Mouse (Mus musculus) midbrain, embryonic 11.5 days (tissue): Measurements from ENCODE around the gene Mgat5b. TPM values are rescaled to one million over a fixed set of nuclear protein-coding genes. Genes with fewer than 3 reads are reported as not detected.
"Not testable (repeated sequence)": the region's sequence is repeated elsewhere in the genome, so short reads cannot be mapped to it uniquely, and the experiment has no call there.

Experiments
- ATAC-seq: fragments of 200-750 bp; cut with Nextera tagmentation; 2 replicates; pipeline ENCODE4 v1.8.0; 2017; ENCODE audit warnings: moderate TSS enrichment, moderate library complexity; ENCODE audit not compliant: low FRiP score
- DNase-seq: peaks from one replicate; pipeline ENCODE4 v3.0.0; 2015; ENCODE audit warnings: low spot score; ENCODE audit errors: missing footprints
- H3K27ac ChIP-seq: fragments of 300-500 bp; sonication (generic); 2 replicates; pipeline ENCODE4 v1.5.1; 2014; ENCODE audit warnings: low read depth, low read length
- H3K27me3 ChIP-seq: fragments of 300-500 bp; sonication (generic); 2 replicates; pipeline ENCODE4 v1.6.1; 2014; ENCODE audit warnings: mild to moderate bottlenecking, low read length, moderate library complexity, mixed read lengths; ENCODE audit not compliant: control insufficient read depth, insufficient read depth
- H3K36me3 ChIP-seq: fragments of 300-500 bp; sonication (generic); 2 replicates; pipeline ENCODE4 v1.6.1; 2014; ENCODE audit warnings: mild to moderate bottlenecking, low read length, moderate library complexity, mixed read lengths; ENCODE audit not compliant: control insufficient read depth, insufficient read depth
- H3K4me1 ChIP-seq: fragments of 300-500 bp; sonication (generic); 2 replicates; pipeline ENCODE4 v1.6.1; 2014; ENCODE audit warnings: low read length; ENCODE audit not compliant: control insufficient read depth, insufficient read depth
- H3K4me2 ChIP-seq: fragments of 300-500 bp; sonication (generic); 2 replicates; pipeline ENCODE4 v1.6.1; 2014; ENCODE audit warnings: mild to moderate bottlenecking, moderate library complexity
- H3K4me3 ChIP-seq: fragments of 300-500 bp; sonication (generic); 2 replicates; pipeline ENCODE4 v1.5.1; 2014; ENCODE audit warnings: low read depth, low read length
- H3K9ac ChIP-seq: fragments of 300-500 bp; sonication (generic); 2 replicates; pipeline ENCODE4 v1.6.1; 2014; ENCODE audit warnings: low read length
- H3K9me3 ChIP-seq: fragments of 300-500 bp; sonication (generic); 2 replicates; pipeline ENCODE4 v1.6.1; 2016; ENCODE audit warnings: low read length; ENCODE audit not compliant: control insufficient read depth
- WGBS: fragments of 180-500 bp; shearing (Covaris S2); extraction: QIAGEN DNeasy Blood & Tissue Kit; methylation state at CpG from one replicate; pipeline ENCODE4 v1.1.7; 2014; 5-methylcytosine and 5-hydroxymethylcytosine counted together
- polyA plus RNA-seq: library from polyadenylated mRNA; unstranded; fragments of >200 nt; fragmentation: Nextera tagmentation; extraction: Ambion mirVana; gene quantifications from 2 replicates; pipeline ENCODE4 v1.2.1, GENCODE M21; 2014

The Mgat5b gene
- polyA plus RNA-seq, 1 experiment from 2014 or later: 6.5 TPM

GRCm38 (mm10) chr11:116884061-116884460 is 34.6 kb upstream of the Mgat5b start:
- Histone ChIP-seq H3K4me3 (no peak overlapping the region), H3K27ac (no peak overlapping the region), H3K4me1 (peaks cover 4% of the 10 kb centered on the region; the same call in 1 of the 2 replicates), H3K36me3 (no peaks in the 10 kb centered on the region), H3K9me3 (no peaks in the 10 kb centered on the region), H3K4me2 (no peak overlapping the region), H3K27me3 (no peaks in the 10 kb centered on the region; the same call in 1 of the 2 replicates), H3K9ac (no peak overlapping the region)
- DNase-seq (peak; percentile 35), ATAC-seq (no peak)
- 83% methylated on average over 6 of the region's 6 CpGs for WGBS

GRCm38 (mm10) chr11:116885275-116886151 is 33.1 kb upstream of the Mgat5b start:
- H3K9ac ChIP-seq: peak overlapping the region; percentile 12; the same call in 1 of the 2 replicates
- no peaks in the 10 kb centered on the region for H3K9me3 ChIP-seq
- peak overlapping the region; percentile 36; the same call in 1 of the 2 replicates for H3K4me2 ChIP-seq
- ATAC-seq (no peak), DNase-seq (peak; percentile 99)
- H3K27me3 ChIP-seq: no peaks in the 10 kb centered on the region; the same call in 1 of the 2 replicates
- H3K4me3 ChIP-seq: peak overlapping the region; percentile 2; the same call in 1 of the 2 replicates
- no peaks in the 10 kb centered on the region for H3K36me3 ChIP-seq
- 3% methylated on average over 28 of the region's 28 CpGs for WGBS
- no peak overlapping the region for H3K27ac ChIP-seq
- H3K4me1 ChIP-seq: peaks cover 4% of the 10 kb centered on the region; the same call in 1 of the 2 replicates

GRCm38 (mm10) chr11:116887136-116887535 is 31.5 kb upstream of the Mgat5b start:
- H3K4me2 ChIP-seq: no peak overlapping the region
- H3K4me3 ChIP-seq: no peak overlapping the region
- no peak overlapping the region for H3K27ac ChIP-seq
- DNase-seq (no peak), ATAC-seq (no peak)
- no peak overlapping the region for H3K9ac ChIP-seq
- no peaks in the 10 kb centered on the region; the same call in 1 of the 2 replicates for H3K27me3 ChIP-seq
- H3K9me3 ChIP-seq: no peaks in the 10 kb centered on the region
- H3K36me3 ChIP-seq: no peaks in the 10 kb centered on the region
- H3K4me1 ChIP-seq: peaks cover 4% of the 10 kb centered on the region; the same call in 1 of the 2 replicates
- WGBS: 65% methylated on average over 5 of the region's 5 CpGs

GRCm38 (mm10) chr11:116893532-116894442 is 24.9 kb upstream of the Mgat5b start:
- Histone ChIP-seq H3K27me3 (no peaks in the 10 kb centered on the region), H3K36me3 (no peaks in the 10 kb centered on the region), H3K4me2 (no peak overlapping the region), H3K9ac (no peak overlapping the region), H3K4me3 (no peak overlapping the region), H3K27ac (no peak overlapping the region), H3K9me3 (no peaks in the 10 kb centered on the region), H3K4me1 (no peaks in the 10 kb centered on the region)
- WGBS: 78% methylated on average over 19 of the region's 19 CpGs
- DNase-seq: peak; percentile 17
- no peak for ATAC-seq

GRCm38 (mm10) chr11:116895402-116895801 is 23.3 kb upstream of the Mgat5b start:
- 62% methylated on average over 3 of the region's 3 CpGs for WGBS
- H3K9ac ChIP-seq: no peak overlapping the region
- H3K4me3 ChIP-seq: no peak overlapping the region
- no peaks in the 10 kb centered on the region for H3K36me3 ChIP-seq
- H3K4me1 ChIP-seq: no peaks in the 10 kb centered on the region
- H3K27me3 ChIP-seq: no peaks in the 10 kb centered on the region
- DNase-seq (peak; percentile 73), ATAC-seq (no peak)
- H3K9me3 ChIP-seq: no peaks in the 10 kb centered on the region
- no peak overlapping the region for H3K4me2 ChIP-seq
- H3K27ac ChIP-seq: no peak overlapping the region

- H3K27me3 ChIP-seq: no peaks in the 10 kb centered on the region
- 91% methylated on average over 12 of the region's 12 CpGs for WGBS
These were observed 19.4 kb upstream of the Mgat5b start for GRCm38 (mm10) chr11:116899247-116899646.

GRCm38 (mm10) chr11:116902588-116902987 is 16.1 kb upstream of the Mgat5b start:
- H3K4me3 ChIP-seq, H3K27ac ChIP-seq, H3K36me3 ChIP-seq, ATAC-seq, H3K9me3 ChIP-seq, H3K4me2 ChIP-seq, H3K4me1 ChIP-seq, H3K9ac ChIP-seq: not testable (repeated sequence)
- peaks cover 13% of the 10 kb centered on the region for H3K27me3 ChIP-seq
- WGBS: 89% methylated on average over 10 of the region's 10 CpGs
- DNase-seq: peak; percentile 51

More at GRCm38 (mm10) chr11:116899247-116899646, 19.4 kb upstream of the Mgat5b start:
- Histone ChIP-seq H3K4me3 (no peak overlapping the region), H3K9ac (no peak overlapping the region), H3K9me3 (no peaks in the 10 kb centered on the region), H3K4me2 (no peak overlapping the region), H3K27ac (no peak overlapping the region), H3K36me3 (no peaks in the 10 kb centered on the region), H3K4me1 (no peaks in the 10 kb centered on the region; the same call in 1 of the 2 replicates)
- DNase-seq (peak; percentile 26), ATAC-seq (no peak)

GRCm38 (mm10) chr11:116905741-116906456 is 12.8 kb upstream of the Mgat5b start:
- H3K9ac ChIP-seq: 0 out of 2 replicates have a peak overlapping the region, but pooled peaks have one; percentile 20
- H3K27me3 ChIP-seq: peaks cover 13% of the 10 kb centered on the region
- WGBS: under 1% methylated on average over 23 of the region's 23 CpGs
- no peaks in the 10 kb centered on the region; the same call in none of the 2 replicates for H3K4me1 ChIP-seq
- H3K4me2 ChIP-seq: peak overlapping the region; percentile 47
- peak overlapping the region; percentile 14; the same call in 1 of the 2 replicates for H3K4me3 ChIP-seq
- DNase-seq (peak; percentile 88), ATAC-seq (no peak)
- H3K9me3 ChIP-seq: no peaks in the 10 kb centered on the region
- H3K36me3 ChIP-seq: no peaks in the 10 kb centered on the region
- no peak overlapping the region for H3K27ac ChIP-seq
